Mouse (Mus musculus): ENCODE measurements around the gene Dgki. TPM values are rescaled to one million over a fixed set of nuclear protein-coding genes. Genes with fewer than 3 reads are reported as not detected.

The Dgki gene
- polyA plus RNA-seq, 1 experiment from 2014 or later = 0.20 TPM

DNA sequence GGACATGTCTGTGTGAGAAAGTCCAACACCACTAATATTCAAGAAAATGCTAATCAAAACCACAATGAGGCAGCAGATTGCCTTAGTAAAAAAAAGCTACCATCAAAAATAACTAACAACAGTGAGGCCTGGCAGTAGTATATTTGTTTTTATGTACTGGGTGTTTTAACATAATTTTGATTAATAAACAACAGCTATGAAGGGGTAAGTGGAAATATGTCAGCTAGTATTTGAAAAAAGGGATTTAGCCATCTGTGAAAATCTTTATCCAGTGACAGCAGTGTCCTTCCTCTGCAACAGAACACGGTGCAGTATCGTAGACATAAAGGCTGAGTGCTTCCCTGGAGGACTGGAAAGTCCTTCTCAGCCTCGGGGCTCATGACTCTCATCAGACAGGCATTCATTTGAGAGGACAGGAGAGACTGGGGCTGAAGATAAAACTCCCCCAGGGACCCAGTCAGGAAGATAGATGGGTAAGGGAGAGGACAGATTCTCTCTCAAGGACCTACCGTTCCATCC, 252.3 kb downstream of the Dgki start:
- Histone ChIP-seq H3K27me3 (ENCODE audit: control insufficient read depth, insufficient read depth, low read depth, low read length) (no peaks in the 10 kb centered on the region), H3K4me2 (ENCODE audit: low read depth, low read length) (no peak overlapping the region), H3K36me3 (ENCODE audit: control insufficient read depth, insufficient read depth) (no peaks in the 10 kb centered on the region), H3K4me1 (ENCODE audit: control insufficient read depth, low read depth, low read length) (no peaks in the 10 kb centered on the region), H3K4me3 (ENCODE audit: low read depth, low read length) (no peak overlapping the region), H3K9ac (ENCODE audit: low read depth, low read length) (no peak overlapping the region), H3K9me3 (replicated peaks; ENCODE audit: control insufficient read depth, low read length) (no peaks in the 10 kb centered on the region), H3K27ac (ENCODE audit: low read length) (no peak overlapping the region)
- no peak for ATAC-seq (ENCODE audit: low read depth)
- 51% methylated on average over 4 of the region's 4 CpGs for whole genome bisulfite sequencing (ENCODE audit: insufficient replicate concordance)

DNA sequence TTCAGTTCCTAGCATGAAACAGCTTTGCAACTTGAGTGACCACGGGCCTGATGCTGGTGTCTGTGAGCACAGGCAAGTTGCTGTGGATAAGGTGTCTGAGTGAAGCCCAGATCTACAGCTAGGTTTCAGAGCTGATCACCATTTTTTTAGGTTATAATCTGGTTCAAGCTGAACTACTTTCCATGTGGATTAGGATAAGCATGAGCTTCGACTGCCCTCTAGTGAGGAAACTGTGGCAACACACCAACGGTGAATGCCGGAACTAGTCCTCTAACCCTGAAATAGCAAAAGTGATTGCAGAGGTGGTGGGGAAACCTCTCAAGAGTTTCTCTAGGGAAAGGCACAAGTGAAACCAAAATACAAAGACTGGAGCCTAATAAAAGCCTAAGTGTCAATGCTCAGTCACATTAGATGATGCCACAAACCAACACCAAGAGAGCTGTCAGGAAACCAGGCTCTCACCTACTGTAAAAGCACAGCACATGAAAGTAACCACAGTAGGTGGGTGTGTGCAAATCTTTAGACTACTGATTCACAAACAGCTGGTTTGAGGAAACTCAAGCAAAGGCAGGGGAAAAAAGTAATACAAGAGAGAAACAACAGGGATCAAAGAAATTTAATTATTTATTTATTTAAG, 253.7 kb downstream of the Dgki start:
- Histone ChIP-seq H3K4me2 (ENCODE audit: low read depth, low read length) (no peak overlapping the region), H3K27ac (ENCODE audit: low read length) (no peak overlapping the region), H3K9me3 (replicated peaks; ENCODE audit: control insufficient read depth, low read length) (no peaks in the 10 kb centered on the region), H3K27me3 (ENCODE audit: control insufficient read depth, insufficient read depth, low read depth, low read length) (no peaks in the 10 kb centered on the region), H3K9ac (ENCODE audit: low read depth, low read length) (no peak overlapping the region), H3K36me3 (ENCODE audit: control insufficient read depth, insufficient read depth) (no peaks in the 10 kb centered on the region), H3K4me1 (ENCODE audit: control insufficient read depth, low read depth, low read length) (no peaks in the 10 kb centered on the region), H3K4me3 (ENCODE audit: low read depth, low read length) (no peak overlapping the region)
- no peak for ATAC-seq (ENCODE audit: low read depth)
- WGBS (ENCODE audit: insufficient replicate concordance) = 29% methylated on average over 4 of the region's 4 CpGs

DNA sequence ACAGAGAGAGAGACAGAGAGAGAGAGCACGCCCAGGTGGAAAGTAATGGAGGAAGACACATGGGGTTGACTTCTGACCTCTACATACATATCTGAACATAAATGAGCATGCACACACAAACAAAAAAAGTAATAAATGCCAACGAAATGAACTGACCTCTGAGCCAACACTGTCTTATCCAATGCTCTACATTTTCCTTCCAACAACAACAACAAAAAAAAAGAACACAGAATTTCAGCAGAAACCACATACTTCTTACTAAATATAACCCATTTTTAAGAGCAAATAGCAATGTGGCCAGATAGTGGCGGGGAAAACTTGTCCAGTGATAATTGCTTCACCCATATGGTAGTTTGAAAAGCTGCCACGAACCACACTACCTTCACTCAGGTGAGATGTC, 255.2 kb downstream of the Dgki start:
- no peak overlapping the region for H3K4me3 ChIP-seq (ENCODE audit: low read depth, low read length)
- H3K9ac ChIP-seq (ENCODE audit: low read depth, low read length) = no peak overlapping the region
- no peak overlapping the region for H3K27ac ChIP-seq (ENCODE audit: low read length)
- H3K36me3 ChIP-seq (ENCODE audit: control insufficient read depth, insufficient read depth) = no peaks in the 10 kb centered on the region
- 49% methylated on average over 4 of the region's 4 CpGs for WGBS (ENCODE audit: insufficient replicate concordance)
- no peaks in the 10 kb centered on the region for H3K4me1 ChIP-seq (ENCODE audit: control insufficient read depth, low read depth, low read length)
- no peaks in the 10 kb centered on the region for H3K27me3 ChIP-seq (ENCODE audit: control insufficient read depth, insufficient read depth, low read depth, low read length)
- no peaks in the 10 kb centered on the region for H3K9me3 ChIP-seq (replicated peaks; ENCODE audit: control insufficient read depth, low read length)
- no peak overlapping the region for H3K4me2 ChIP-seq (ENCODE audit: low read depth, low read length)
- ATAC-seq (ENCODE audit: low read depth) = no peak

DNA sequence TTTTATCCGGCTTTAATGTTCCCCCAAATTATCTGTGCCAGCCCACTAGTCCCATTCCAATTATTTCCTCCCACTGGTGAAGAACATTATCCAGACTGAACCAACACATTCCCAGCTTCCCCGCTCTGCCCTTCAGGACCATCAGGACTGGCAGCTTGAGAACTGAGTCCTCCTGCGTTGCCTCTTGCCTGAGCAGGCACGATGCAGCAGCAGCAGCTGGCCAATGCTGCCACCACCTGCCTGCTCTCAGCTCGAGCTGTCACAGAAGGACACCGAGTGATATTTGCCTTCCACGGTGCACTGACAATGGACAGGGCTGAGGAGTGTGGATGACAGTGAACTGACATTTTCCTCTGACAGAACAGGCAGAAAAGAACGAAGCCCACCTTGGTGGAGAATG, 261.5 kb downstream of the Dgki start:
- no peak for ATAC-seq (ENCODE audit: low read depth)
- H3K4me3 ChIP-seq (ENCODE audit: low read depth, low read length) = no peak overlapping the region
- no peak overlapping the region for H3K27ac ChIP-seq (ENCODE audit: low read length)
- no peaks in the 10 kb centered on the region for H3K36me3 ChIP-seq (ENCODE audit: control insufficient read depth, insufficient read depth)
- H3K4me2 ChIP-seq (ENCODE audit: low read depth, low read length) = no peak overlapping the region
- no peak overlapping the region for H3K9ac ChIP-seq (ENCODE audit: low read depth, low read length)
- H3K9me3 ChIP-seq (replicated peaks; ENCODE audit: control insufficient read depth, low read length) = no peaks in the 10 kb centered on the region
- H3K27me3 ChIP-seq (ENCODE audit: control insufficient read depth, insufficient read depth, low read depth, low read length) = no peaks in the 10 kb centered on the region
- H3K4me1 ChIP-seq (ENCODE audit: control insufficient read depth, low read depth, low read length) = no peaks in the 10 kb centered on the region
- WGBS (ENCODE audit: insufficient replicate concordance) = 50% methylated on average over 8 of the region's 8 CpGs

DNA sequence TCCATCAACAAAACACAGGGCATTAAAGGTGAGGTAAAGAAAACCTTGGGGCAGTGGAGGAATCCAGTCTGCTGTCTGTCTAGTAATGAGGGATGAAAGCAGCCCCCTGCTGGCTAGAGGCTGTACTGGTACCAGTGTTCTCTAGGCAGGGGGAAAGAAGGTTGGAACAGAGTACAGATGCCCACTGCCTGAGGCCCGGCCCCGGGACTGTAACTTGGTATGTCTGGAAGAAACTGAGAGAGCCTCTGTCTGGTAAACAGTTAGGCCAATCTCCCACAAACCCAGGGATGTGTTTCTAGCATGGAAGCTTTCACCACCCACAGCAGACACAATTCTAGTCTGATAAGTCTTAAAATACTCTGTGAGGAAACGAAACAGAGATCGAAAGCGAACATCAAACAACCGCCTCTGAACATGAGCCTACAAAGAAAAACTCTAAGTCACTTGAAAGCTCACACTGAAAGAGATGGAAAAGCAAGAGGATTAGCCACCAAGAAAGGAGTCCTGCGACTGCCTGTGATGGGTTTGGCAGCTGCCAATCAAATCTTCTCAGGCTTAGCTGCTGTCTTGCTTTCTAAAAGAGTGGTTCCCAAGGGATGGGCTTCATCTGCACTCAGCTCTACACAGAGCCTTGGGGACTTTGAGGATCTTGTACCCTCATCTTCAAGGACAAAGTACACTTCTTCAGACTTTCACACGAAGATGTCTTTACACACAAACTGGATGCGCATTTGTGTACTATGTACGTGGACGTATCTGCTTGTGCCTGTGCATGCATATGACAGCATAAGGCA, 262.7 kb downstream of the Dgki start:
- Histone ChIP-seq H3K4me1 (ENCODE audit: control insufficient read depth, low read depth, low read length) (no peaks in the 10 kb centered on the region), H3K4me2 (ENCODE audit: low read depth, low read length) (no peak overlapping the region), H3K9me3 (replicated peaks; ENCODE audit: control insufficient read depth, low read length) (no peaks in the 10 kb centered on the region), H3K36me3 (ENCODE audit: control insufficient read depth, insufficient read depth) (no peaks in the 10 kb centered on the region), H3K27me3 (ENCODE audit: control insufficient read depth, insufficient read depth, low read depth, low read length) (no peaks in the 10 kb centered on the region), H3K27ac (ENCODE audit: low read length) (no peak overlapping the region), H3K9ac (ENCODE audit: low read depth, low read length) (no peak overlapping the region), H3K4me3 (ENCODE audit: low read depth, low read length) (no peak overlapping the region)
- 62% methylated on average over 11 of the region's 11 CpGs for WGBS (ENCODE audit: insufficient replicate concordance)
- ATAC-seq (ENCODE audit: low read depth) = no peak

DNA sequence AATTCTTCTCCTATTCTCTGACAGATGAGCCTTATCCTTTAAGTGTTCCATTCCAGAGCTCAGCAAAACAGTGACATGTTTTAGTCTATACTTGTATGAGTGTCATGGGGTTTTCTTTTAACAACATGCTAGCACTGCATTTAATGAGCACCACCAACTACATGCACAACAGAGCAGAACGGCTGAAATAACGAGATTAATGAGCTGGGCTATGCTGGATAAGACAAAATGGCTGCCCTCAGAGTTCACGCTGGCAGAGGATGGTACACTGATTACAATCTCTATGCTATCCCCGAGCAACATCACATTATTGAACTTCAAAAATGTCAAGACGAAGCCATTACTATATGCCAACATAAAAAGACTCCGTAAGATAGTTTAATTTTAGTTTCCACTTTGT, 264.3 kb downstream of the Dgki start:
- no peak overlapping the region for H3K4me2 ChIP-seq (ENCODE audit: low read depth, low read length)
- ATAC-seq (ENCODE audit: low read depth) = no peak
- H3K36me3 ChIP-seq (ENCODE audit: control insufficient read depth, insufficient read depth) = no peaks in the 10 kb centered on the region
- H3K9ac ChIP-seq (ENCODE audit: low read depth, low read length) = no peak overlapping the region
- no peaks in the 10 kb centered on the region for H3K9me3 ChIP-seq (replicated peaks; ENCODE audit: control insufficient read depth, low read length)
- H3K27ac ChIP-seq (ENCODE audit: low read length) = no peak overlapping the region
- H3K4me3 ChIP-seq (ENCODE audit: low read depth, low read length) = no peak overlapping the region
- no peaks in the 10 kb centered on the region for H3K27me3 ChIP-seq (ENCODE audit: control insufficient read depth, insufficient read depth, low read depth, low read length)
- no peaks in the 10 kb centered on the region for H3K4me1 ChIP-seq (ENCODE audit: control insufficient read depth, low read depth, low read length)
- 72% methylated on average over 6 of the region's 6 CpGs for WGBS (ENCODE audit: insufficient replicate concordance)

DNA sequence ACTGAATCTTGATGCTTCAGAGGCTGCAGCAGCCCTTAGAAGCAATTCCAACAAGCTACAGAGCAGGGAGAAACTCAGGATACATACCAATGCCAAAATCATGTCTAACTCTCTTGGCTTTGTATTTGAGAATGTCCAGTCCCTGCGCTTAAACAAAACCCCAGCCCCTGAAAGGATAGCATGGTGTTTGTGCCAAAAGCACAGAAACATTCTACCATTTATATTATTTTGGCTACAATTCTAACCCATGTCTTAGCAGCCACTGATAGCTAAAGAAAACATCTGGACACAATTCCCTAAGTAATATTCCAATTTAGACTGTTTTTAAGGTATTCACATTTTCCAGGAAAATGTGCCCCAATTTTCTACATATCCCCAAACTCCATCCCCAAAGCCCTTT, 269.0 kb downstream of the Dgki start:
- no peak overlapping the region for H3K9ac ChIP-seq (ENCODE audit: low read depth, low read length)
- 81% methylated on average over 1 of the region's 1 CpGs for whole genome bisulfite sequencing (ENCODE audit: insufficient replicate concordance)
- no peaks in the 10 kb centered on the region for H3K4me1 ChIP-seq (ENCODE audit: control insufficient read depth, low read depth, low read length)
- no peaks in the 10 kb centered on the region for H3K9me3 ChIP-seq (replicated peaks; ENCODE audit: control insufficient read depth, low read length)
- H3K27me3 ChIP-seq (ENCODE audit: control insufficient read depth, insufficient read depth, low read depth, low read length) = no peaks in the 10 kb centered on the region
- H3K4me3 ChIP-seq (ENCODE audit: low read depth, low read length) = no peak overlapping the region
- no peak overlapping the region for H3K4me2 ChIP-seq (ENCODE audit: low read depth, low read length)
- H3K27ac ChIP-seq (ENCODE audit: low read length) = no peak overlapping the region
- ATAC-seq (ENCODE audit: low read depth) = no peak
- no peaks in the 10 kb centered on the region for H3K36me3 ChIP-seq (ENCODE audit: control insufficient read depth, insufficient read depth)

DNA sequence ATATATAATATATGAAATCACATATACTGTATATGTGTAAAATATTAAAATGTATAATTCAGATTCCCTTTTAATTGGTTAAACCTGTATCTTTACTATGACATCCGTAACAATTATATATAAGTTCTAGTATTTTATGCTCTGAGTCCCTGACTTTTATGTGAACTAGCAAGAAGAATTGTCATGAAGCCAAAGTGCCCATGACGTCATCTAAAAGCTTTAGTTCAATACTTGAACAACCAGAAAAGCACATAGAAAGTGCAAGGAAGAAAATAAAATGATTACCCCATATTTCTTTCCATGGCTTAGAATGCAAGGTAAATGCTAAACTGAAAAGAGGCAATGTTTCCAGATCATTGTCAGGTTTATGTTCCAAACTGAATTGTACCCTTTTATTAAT, 269.6 kb downstream of the Dgki start:
- Histone ChIP-seq H3K4me3 (ENCODE audit: low read depth, low read length) (no peak overlapping the region), H3K36me3 (ENCODE audit: control insufficient read depth, insufficient read depth) (no peaks in the 10 kb centered on the region), H3K27me3 (ENCODE audit: control insufficient read depth, insufficient read depth, low read depth, low read length) (no peaks in the 10 kb centered on the region), H3K27ac (ENCODE audit: low read length) (no peak overlapping the region), H3K9ac (ENCODE audit: low read depth, low read length) (no peak overlapping the region), H3K4me2 (ENCODE audit: low read depth, low read length) (no peak overlapping the region), H3K9me3 (replicated peaks; ENCODE audit: control insufficient read depth, low read length) (no peaks in the 10 kb centered on the region), H3K4me1 (ENCODE audit: control insufficient read depth, low read depth, low read length) (no peaks in the 10 kb centered on the region)
- no peak for ATAC-seq (ENCODE audit: low read depth)
- 61% methylated on average over 2 of the region's 2 CpGs for WGBS (ENCODE audit: insufficient replicate concordance)

DNA sequence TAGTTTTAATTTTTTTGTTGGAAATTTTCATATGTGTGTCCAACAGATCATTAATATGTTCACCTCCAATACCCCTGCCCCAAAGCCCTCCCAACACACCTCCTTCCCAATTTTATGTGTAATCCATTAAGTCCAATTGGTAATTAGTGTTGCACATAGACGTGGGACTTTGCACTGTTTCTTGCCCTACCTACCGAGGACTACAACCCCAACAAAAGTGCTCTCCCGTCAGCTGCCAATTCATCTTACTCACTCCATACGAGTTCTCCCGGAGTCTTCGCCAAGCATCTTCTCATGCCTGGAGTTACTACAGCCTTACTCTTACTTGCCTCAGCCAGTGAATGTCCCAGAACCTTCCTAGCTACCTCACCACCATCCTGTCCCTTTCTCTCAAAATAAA, 271.1 kb downstream of the Dgki start:
- WGBS (ENCODE audit: insufficient replicate concordance) = 73% methylated on average over 6 of the region's 6 CpGs
- H3K9me3 ChIP-seq (replicated peaks; ENCODE audit: control insufficient read depth, low read length) = no peaks in the 10 kb centered on the region
- H3K36me3 ChIP-seq (ENCODE audit: control insufficient read depth, insufficient read depth) = no peaks in the 10 kb centered on the region
- ATAC-seq (ENCODE audit: low read depth) = no peak
- no peak overlapping the region for H3K4me3 ChIP-seq (ENCODE audit: low read depth, low read length)
- no peaks in the 10 kb centered on the region for H3K27me3 ChIP-seq (ENCODE audit: control insufficient read depth, insufficient read depth, low read depth, low read length)
- H3K4me2 ChIP-seq (ENCODE audit: low read depth, low read length) = no peak overlapping the region
- no peaks in the 10 kb centered on the region for H3K4me1 ChIP-seq (ENCODE audit: control insufficient read depth, low read depth, low read length)
- H3K9ac ChIP-seq (ENCODE audit: low read depth, low read length) = no peak overlapping the region
- H3K27ac ChIP-seq (ENCODE audit: low read length) = no peak overlapping the region
